Mouse (Mus musculus): ENCODE measurements around the gene Tm4sf20. TPM values are rescaled to one million over a fixed set of nuclear protein-coding genes. Genes with fewer than 3 reads are reported as not detected.
A peak's percentile ranks its signal among the peaks of the same experiment; 100 is the strongest.

Gene Tm4sf20
- total RNA-seq, 2 experiments from 2014 or later, result not detected

- DNase-seq, result no peak
Observed at GRCm38 (mm10) chr1:82775293-82775692, 7.0 kb upstream of the Tm4sf20 start.

- DNase-seq, result no peak
Observed at GRCm38 (mm10) chr1:82773208-82773607, 4.9 kb upstream of the Tm4sf20 start.

- DNase-seq, result no peak
Observed at GRCm38 (mm10) chr1:82772428-82772827, 4.2 kb upstream of the Tm4sf20 start.

- no peak for DNase-seq
Observed at GRCm38 (mm10) chr1:82771022-82771586, 2.8 kb upstream of the Tm4sf20 start, which contains the start of gene Gm47791. Gene Gm47791, minus strand, starts transcription at chr1:82771243.

GRCm38 (mm10) chr1:82766641-82767040 is 1.6 kb downstream of the Tm4sf20 start:
- no peak for DNase-seq

GRCm38 (mm10) chr1:82766227-82766626 is 2.0 kb downstream of the Tm4sf20 start:
- no peak for DNase-seq

GRCm38 (mm10) chr1:82762274-82762673 is 6.0 kb downstream of the Tm4sf20 start:
- DNase-seq, result no peak

GRCm38 (mm10) chr1:82761454-82762169 is 6.6 kb downstream of the Tm4sf20 start:
- no peak for DNase-seq

- no peak for DNase-seq
Observed at GRCm38 (mm10) chr1:82759520-82759919, 8.7 kb downstream of the Tm4sf20 start.

GRCm38 (mm10) chr1:82747714-82748452 is 20.4 kb downstream of the Tm4sf20 start:
- no peak for DNase-seq

- no peak for DNase-seq
Observed at GRCm38 (mm10) chr1:82746408-82746807, 21.9 kb downstream of the Tm4sf20 start.

GRCm38 (mm10) chr1:82743962-82744361 is 24.3 kb downstream of the Tm4sf20 start:
- peak; percentile 10 for DNase-seq

GRCm38 (mm10) chr1:82741539-82741938 is 26.7 kb downstream of the Tm4sf20 start:
- DNase-seq, result no peak

- no peak for DNase-seq
Observed at GRCm38 (mm10) chr1:82738066-82738465, 30.2 kb downstream of the Tm4sf20 start.

GRCm38 (mm10) chr1:82733357-82733756 is 34.9 kb downstream of the Tm4sf20 start:
- no peak for DNase-seq

- DNase-seq, result no peak
Observed at GRCm38 (mm10) chr1:82726482-82726881, 41.8 kb downstream of the Tm4sf20 start.

GRCm38 (mm10) chr1:82725875-82726185 is 42.4 kb downstream of the Tm4sf20 start:
- DNase-seq, result no peak

GRCm38 (mm10) chr1:82725026-82725874 is 43.0 kb downstream of the Tm4sf20 start:
- no peak for DNase-seq

- peak; percentile 95 for DNase-seq
Observed at GRCm38 (mm10) chr1:82724339-82725025, 43.8 kb downstream of the Tm4sf20 start, which contains the start of gene Mff. Gene Mff, plus strand, starts transcription at chr1:82724890.

- no peak for DNase-seq
Observed at GRCm38 (mm10) chr1:82717816-82718512, 50.3 kb downstream of the Tm4sf20 start.

Data from adrenal gland, postnatal 10 days (tissue).